Mouse (Mus musculus): Measurements from ENCODE around the gene Car12.
A peak's percentile ranks its signal among the peaks of the same experiment; 100 is the strongest.

Car12 gene

GRCm38 (mm10) chr9:66713135-66714021 is at the start of gene Car12:
TSS of gene Car12 (plus strand) at chr9:66713686.
- DNase-seq, result peak; percentile 67

DNA sequence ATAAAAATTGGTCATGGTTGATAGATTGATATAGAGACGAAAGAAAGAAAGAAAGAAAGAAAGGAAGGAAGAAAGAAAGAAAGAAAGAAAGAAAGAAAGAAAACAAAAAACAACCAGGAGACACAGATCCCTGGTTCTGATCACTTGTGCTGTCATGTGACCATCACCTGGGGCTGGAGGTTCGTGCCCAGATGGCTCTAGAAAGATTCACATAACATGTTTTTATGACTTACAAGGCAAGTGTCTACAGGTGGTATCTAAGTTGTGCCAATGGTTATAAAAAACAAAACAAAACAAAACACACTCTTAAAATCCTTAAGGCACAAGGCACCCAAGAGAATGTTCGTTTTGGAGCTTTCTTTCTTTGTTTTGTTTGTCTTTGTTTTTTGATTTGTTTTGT is 49.7 kb upstream of the Car12 start:
- DNase-seq, result no peak

DNA sequence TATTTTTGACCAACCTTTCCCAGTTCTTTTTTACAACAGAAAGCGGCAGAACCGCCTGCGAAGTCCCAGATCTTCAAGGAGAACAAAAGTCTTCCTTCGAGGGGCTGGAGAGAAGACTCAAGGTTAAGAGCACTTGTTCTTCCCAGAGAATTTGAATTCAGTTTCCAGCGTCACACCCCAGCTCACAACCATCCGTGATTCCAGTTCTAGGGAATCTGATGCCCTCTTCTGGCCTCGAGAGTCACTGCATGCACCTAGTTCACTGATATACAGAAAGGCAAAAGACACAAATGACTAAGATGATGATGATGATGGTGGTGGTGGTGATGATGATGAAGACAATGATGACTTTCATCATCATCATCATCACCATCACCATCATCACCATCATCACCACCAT is 48.9 kb upstream of the Car12 start:
- DNase-seq, result no peak

DNA sequence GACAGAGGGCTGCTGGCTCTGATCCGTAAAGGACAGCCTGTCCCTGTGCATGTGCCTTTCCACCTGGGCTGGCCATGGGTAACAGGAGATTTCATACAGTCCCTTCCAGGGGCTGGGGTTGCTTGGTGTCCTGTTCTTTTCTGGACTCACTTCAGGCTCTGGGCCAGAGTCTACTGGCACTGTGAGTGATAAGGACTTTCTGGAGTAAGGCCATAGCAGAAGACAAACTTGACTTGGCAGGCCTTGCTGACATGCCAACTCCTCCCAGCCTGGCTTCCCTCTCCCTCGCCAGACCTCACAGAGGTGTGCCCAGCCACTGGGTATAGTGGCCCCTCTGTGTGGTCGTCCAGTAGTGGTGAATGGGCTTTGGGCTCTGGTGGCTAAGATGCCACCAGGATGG is 47.3 kb upstream of the Car12 start:
- DNase-seq, result no peak

DNA sequence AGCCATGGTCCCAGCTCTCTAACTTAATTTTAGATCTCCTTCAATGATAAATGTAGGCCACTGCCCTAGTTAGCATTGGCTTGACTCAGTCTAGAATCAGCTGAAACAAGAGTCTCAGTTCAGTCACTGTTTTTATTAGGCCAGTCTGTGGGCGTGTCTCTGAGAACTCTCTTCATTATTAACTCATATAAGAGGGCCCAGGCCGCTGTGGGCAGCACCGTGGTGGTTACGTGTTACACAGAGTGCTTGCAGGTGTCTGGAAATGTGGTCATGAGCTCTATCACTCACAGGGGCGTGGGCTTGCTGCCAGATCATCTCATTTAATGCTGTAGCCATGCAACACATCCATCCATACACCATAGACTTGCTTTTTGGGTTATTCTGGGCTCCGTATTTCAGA is 46.4 kb upstream of the Car12 start:
- DNase-seq, result peak; percentile 22

DNA sequence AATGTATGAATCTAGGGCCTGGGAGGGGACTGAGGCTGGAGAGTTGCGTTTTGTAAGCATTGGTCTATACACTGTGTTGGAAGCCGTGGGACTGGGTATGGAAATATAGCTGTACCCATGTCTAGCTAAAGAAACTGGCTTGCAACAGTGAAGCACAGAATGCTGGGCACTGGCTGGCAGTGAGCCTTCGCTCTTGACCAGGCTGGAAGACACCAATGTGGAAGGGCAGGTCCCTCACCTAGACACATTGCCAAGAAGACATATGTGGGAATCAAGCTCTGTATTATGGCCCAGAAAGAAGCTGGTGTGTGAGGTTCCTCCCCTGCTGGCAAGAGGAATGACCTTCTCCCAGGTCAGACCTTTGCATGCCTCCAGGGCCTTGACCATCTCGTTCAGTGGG is 45.6 kb upstream of the Car12 start:
- DNase-seq, result no peak

DNA sequence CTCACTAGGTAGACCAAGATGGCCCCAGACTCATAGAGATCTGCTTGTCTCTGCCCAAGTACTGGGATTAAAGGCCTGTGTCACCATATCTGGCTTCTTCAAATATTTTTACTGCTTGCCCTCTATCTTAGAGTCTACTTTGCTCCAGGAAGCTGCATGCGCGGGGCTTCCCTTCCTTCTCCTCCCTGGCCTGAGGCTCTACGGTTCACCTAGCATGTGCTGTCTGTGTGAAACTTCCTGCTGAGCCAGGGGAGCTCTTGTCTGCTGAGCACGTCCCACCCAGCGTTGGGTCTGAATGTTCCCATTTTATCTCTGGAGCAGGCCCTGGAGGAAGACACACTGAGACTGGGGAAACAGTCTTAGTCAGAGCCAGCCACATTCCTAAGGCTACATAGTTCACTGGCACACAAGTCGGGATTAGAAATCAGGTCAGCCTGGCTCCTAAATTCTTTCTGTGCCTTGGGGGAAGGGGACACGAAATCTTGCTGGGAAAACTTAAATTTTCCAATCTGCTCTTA is 43.9 kb upstream of the Car12 start:
- no peak for DNase-seq

DNA sequence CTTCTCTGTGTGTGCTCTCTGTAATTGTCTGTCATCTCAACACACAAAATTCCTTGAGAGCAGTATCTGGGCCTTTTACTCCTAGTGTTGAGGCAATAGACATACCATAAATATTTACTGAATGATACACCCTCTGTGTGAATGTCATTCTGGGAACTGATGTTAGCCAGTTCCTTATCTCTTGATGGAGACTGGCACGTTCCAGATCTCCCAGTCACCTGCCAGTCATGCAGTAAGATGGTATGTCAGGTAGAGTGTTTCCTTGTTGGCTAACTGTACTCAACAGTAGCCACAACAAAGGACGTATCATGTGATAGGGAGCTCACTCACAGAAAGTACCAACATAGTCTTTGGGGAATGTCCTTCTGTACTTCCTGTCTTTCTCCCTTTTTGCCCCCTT is 39.7 kb upstream of the Car12 start:
- no peak for DNase-seq

DNA sequence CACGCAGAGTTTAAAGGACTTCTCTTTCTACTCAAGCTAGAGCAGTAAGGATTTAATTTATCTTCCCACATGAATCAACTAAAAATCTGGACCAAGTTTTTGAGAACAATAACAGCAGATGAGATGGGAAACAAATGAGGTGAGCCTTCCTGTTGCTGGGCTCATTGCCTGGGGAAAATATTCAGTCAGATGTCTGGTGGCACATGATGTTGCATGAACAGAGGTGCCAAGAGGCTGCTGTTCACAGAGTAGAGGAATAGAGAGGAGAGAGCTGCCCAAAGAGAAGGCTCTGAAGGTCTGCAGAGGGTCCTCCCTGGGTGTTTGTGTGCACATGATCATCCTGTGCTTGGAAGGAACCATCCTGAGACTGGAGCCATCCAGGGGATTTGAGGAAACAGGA is 37.9 kb upstream of the Car12 start:
- DNase-seq, result no peak

DNA sequence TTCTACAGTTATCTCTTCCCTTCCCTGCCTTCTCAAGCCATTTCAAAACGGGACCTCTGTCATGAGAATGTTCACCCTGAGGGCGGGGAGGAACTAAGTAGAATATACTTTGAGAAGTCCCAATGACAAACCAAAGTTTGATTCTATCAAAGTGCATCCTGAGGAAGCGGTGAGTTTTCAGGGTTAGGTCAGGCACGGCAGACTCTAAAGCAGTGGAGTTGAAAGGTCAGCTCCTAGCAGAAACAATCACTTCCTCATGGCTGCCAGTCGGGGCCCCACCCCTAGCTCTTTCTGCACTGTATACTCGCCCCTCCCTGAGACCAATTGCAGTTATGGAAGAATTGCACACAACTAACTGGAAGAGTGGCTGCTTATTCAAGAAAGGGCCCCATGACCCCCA is 33.4 kb upstream of the Car12 start:
- DNase-seq, result no peak

DNA sequence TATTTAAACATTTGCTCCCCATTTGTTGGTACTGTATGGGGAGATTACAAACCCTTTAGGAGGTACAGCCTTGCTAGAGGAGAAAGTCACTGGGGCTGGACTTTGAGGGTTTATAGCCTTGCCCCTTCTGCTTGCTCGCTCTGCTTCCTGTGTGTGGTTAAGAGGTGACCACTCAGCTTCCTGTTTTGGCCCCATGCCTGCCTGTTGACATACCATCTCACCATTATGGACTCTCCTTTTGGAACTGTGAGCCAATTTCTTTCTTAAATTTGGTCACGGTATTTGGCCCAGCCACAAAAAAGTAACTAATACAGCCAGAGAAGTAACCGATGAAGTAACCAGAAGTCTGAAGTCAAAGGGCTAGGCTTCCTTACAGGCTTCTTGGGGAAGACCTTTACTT is 30.7 kb upstream of the Car12 start:
- no peak for DNase-seq

GRCm38 (mm10) chr9:66685730-66686129 is 27.8 kb upstream of the Car12 start:
- no peak for DNase-seq

- no peak for DNase-seq
Measured at GRCm38 (mm10) chr9:66687713-66688112, 25.8 kb upstream of the Car12 start.

GRCm38 (mm10) chr9:66691683-66692305 is 21.7 kb upstream of the Car12 start:
- DNase-seq, result peak; percentile 26

- DNase-seq, result peak; percentile 81
Measured at GRCm38 (mm10) chr9:66697355-66698140, 15.9 kb upstream of the Car12 start.

DNA sequence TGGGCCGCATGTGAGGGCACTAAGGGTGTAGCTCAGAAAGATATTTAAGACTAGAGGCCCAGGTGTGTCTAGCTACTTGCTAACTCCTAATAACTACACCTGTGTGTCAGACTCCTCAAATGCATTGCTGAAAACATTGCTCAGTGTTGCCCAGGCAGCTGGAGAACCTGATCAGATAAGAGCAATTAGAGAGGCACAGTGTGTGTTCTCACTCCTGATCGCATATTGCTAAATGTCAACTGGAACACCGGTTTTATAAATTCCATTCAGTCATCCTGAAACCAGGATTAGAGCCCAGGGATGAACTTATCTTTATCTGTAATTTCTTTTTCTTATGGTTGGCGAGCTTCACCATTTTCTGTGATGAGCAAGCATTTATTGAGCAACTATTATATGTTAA is 13.7 kb upstream of the Car12 start:
- DNase-seq, result no peak

GRCm38 (mm10) chr9:66703002-66703401 is 10.5 kb upstream of the Car12 start:
- DNase-seq, result no peak

DNA sequence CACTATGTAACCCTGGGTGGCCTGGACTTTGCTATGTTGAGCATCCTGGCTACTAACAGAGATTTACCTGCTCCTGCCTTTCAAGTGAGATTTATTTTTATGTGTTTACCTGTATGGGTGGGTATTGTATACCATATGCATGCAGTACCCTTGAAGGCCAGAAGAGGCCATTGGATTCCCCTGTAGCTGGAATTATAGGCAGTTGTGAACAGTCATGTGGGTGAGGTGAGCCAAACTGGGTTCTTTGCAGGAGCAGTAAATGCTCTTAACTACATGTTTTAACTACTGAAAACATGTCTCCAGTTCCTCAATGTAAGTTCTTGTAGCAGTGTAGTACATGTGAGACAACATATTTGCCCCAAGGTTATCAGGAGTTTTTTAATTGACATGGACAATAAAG is 8.1 kb upstream of the Car12 start:
- DNase-seq, result no peak

DNA sequence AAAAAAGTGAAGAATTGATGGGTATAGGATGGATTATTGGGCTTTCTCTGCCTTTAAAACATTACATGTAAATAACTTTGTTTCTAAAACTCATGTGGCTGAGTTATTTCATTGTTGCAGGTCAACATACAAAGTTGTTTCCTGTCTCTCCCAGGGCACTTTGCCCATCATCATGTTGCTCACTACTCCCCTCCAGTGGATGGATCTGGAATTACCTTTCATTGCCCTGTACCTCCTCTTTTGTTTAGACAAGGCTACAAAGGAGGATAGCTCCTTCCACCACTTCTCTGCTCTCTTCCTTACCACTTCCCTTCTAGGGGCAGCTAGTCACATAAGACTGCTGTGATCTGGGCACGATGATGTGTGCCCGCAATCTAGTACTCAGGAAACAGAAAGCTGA is 7.7 kb upstream of the Car12 start:
- DNase-seq, result peak; percentile 84

GRCm38 (mm10) chr9:66708054-66708772 is 5.3 kb upstream of the Car12 start:
- DNase-seq, result no peak

- DNase-seq, result no peak
Measured at GRCm38 (mm10) chr9:66708816-66709555, 4.5 kb upstream of the Car12 start.

DNA sequence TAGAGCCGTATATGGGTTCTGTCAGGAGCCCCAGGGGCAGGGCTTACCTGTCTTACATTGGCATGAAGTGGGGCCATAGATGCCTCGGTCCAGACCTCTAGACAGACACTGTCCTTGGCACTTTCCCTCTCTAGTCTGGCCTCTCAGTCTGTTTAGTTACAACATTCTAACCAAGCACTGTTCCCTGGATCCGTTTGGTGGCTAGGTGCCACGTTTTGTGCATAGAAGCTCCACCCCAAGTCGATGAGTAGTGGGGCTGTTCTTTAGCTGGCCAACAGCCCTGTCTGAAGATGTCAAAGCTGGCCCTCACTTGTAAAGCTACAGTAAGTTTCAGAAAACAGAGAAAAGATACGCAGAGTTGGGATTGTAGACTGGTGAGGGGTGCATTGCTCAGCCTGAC is 2.9 kb upstream of the Car12 start:
- no peak for DNase-seq
